ENCODE assay signal across 11 mouse cellular contexts in the genomic region with DNA sequence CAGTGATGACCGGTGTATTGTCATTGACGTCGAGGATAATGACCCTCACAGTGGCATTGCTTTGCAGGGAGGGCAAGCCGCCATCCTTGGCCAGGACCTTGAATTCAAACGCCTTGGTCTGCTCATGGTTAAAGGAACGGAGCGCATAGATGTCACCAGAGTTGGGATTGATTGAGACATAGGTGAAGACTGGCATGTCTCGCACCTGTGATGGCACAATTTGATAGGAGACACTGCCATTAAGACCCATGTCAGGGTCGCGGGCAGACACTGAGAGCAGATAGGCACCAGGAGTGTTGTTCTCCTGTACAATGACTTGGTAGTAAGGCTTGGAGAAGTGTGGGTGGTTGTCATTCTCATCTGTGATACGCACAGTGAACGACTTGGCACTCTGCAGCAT. TPM values are rescaled to one million over a fixed set of nuclear protein-coding genes. Genes with fewer than 3 reads are reported as not detected.
DNase-seq lines count a peak whose midpoint lies in the region; ATAC-seq and TF ChIP-seq lines count a peak whose summit lies in the region.
"Had no signal": no experiment of that assay in that cellular context is flagged by ENCODE, and none has a peak within 500 bp of the region (broad histone marks: within the 10 kb centered on the region; RNA-seq: fewer than 3 reads in every experiment).

No protein-coding gene starts in this region.

- no peak for ATAC-seq in embryonic facial prominence, embryonic 11.5 days (replicated peaks; ENCODE audit: insufficient number of reproducible peaks, low FRiP score, low TSS enrichment, low read depth)
- ATAC-seq in hindbrain, embryonic 12.5 days (ENCODE audit: low FRiP score) = no peak
- no peak for ATAC-seq in midbrain, embryonic 15.5 days (replicated peaks)

- intact Hi-C loops in gastrocnemius, adult 2 months (cut with DNase I) = no loop called here

- peak overlapping the region; percentile 77; the same call in 1 of the 2 replicates for H3K4me2 ChIP-seq in embryonic facial prominence, embryonic 11.5 days (ENCODE audit: low read depth, low read length)
- H3K4me2 ChIP-seq in hindbrain, embryonic 12.5 days (replicated peaks) = peak overlapping the region; percentile 80
- H3K4me2 ChIP-seq in midbrain, embryonic 15.5 days = peak overlapping the region; percentile 71

- H3K27me3 ChIP-seq in embryonic facial prominence, embryonic 11.5 days (ENCODE audit: control insufficient read depth, insufficient read depth, low read length) = peaks cover 5% of the 10 kb centered on the region; the same call in 1 of the 2 replicates
- peaks cover 15% of the 10 kb centered on the region for H3K27me3 ChIP-seq in hindbrain, embryonic 12.5 days
- H3K27me3 ChIP-seq in midbrain, embryonic 15.5 days (replicated peaks) = no peaks in the 10 kb centered on the region
- H3K27me3 ChIP-seq in thymus, adult 2 months (ENCODE audit: control insufficient read depth, insufficient read depth, low read length) = peaks cover 4% of the 10 kb centered on the region; the same call in 1 of the 2 replicates

- no peaks in the 10 kb centered on the region for H3K9me3 ChIP-seq in embryonic facial prominence, embryonic 11.5 days (replicated peaks; ENCODE audit: control insufficient read depth, low read length)
- no peaks in the 10 kb centered on the region for H3K9me3 ChIP-seq in hindbrain, embryonic 12.5 days (replicated peaks)
- H3K9me3 ChIP-seq in midbrain, embryonic 15.5 days = no peaks in the 10 kb centered on the region

- TF ChIP-seq CTCF in gastrocnemius, adult 2 months (IDR thresholded peaks at IDR 0.05) = no peak
- no peak for TF ChIP-seq CTCF in thymus, adult 2 months (IDR thresholded peaks at IDR 0.05; ENCODE audit: borderline replicate concordance, control insufficient read depth, extremely low read depth, insufficient read depth, low read length, poor library complexity)

- no peak for TF ChIP-seq POLR2A in thymus, adult 2 months (IDR thresholded peaks at IDR 0.05; ENCODE audit: control insufficient read depth, extremely low read depth, insufficient read depth, low read length, poor library complexity)

- no peak overlapping the region for H3K27ac ChIP-seq in gastrocnemius, adult 2 months
- H3K27ac ChIP-seq in embryonic facial prominence, embryonic 11.5 days (replicated peaks; ENCODE audit: low read depth, low read length) = no peak overlapping the region
- no peak overlapping the region for H3K27ac ChIP-seq in hindbrain, embryonic 12.5 days
- H3K27ac ChIP-seq in midbrain, embryonic 15.5 days = no peak overlapping the region
- H3K27ac ChIP-seq in thymus, adult 2 months (ENCODE audit: control insufficient read depth, insufficient read depth, low read length) = no peak overlapping the region

- 31% methylated on average over 12 of the region's 12 CpGs for WGBS in embryonic facial prominence, embryonic 11.5 days
- 34% methylated on average over 12 of the region's 12 CpGs for WGBS in hindbrain, embryonic 12.5 days
- WGBS in midbrain, embryonic 15.5 days = 36% methylated on average over 12 of the region's 12 CpGs
- WGBS in thymus, adult 2 months = 34% methylated on average over 12 of the region's 12 CpGs

- H3K9ac ChIP-seq in embryonic facial prominence, embryonic 11.5 days (replicated peaks; ENCODE audit: low read length) = no peak overlapping the region
- H3K9ac ChIP-seq in hindbrain, embryonic 12.5 days = no peak overlapping the region
- H3K9ac ChIP-seq in midbrain, embryonic 15.5 days = peak overlapping the region; percentile 60; the same call in 1 of the 2 replicates

- H3K36me3 ChIP-seq in embryonic facial prominence, embryonic 11.5 days (replicated peaks; ENCODE audit: control insufficient read depth, insufficient read depth, low read depth, low read length) = no peaks in the 10 kb centered on the region
- no peaks in the 10 kb centered on the region for H3K36me3 ChIP-seq in hindbrain, embryonic 12.5 days
- no peaks in the 10 kb centered on the region for H3K36me3 ChIP-seq in midbrain, embryonic 15.5 days (replicated peaks)
- H3K36me3 ChIP-seq in thymus, adult 2 months (ENCODE audit: control insufficient read depth, insufficient read depth, low read length) = no peaks in the 10 kb centered on the region

- H3K4me3 ChIP-seq in gastrocnemius, adult 2 months = peak overlapping the region; percentile 79
- peak overlapping the region; percentile 6; the same call in 1 of the 2 replicates for H3K4me3 ChIP-seq in embryonic facial prominence, embryonic 11.5 days (ENCODE audit: low read depth, low read length)
- peak overlapping the region; percentile 53 for H3K4me3 ChIP-seq in hindbrain, embryonic 12.5 days
- H3K4me3 ChIP-seq in midbrain, embryonic 15.5 days = peak overlapping the region; percentile 65
- no peak overlapping the region for H3K4me3 ChIP-seq in thymus, adult 2 months (ENCODE audit: control insufficient read depth, insufficient read depth, low read length)

- no peak for DNase-seq in gastrocnemius, adult 2 months
- no peak for DNase-seq in gastrocnemius, postnatal 10 days
- no peak for DNase-seq in embryonic facial prominence, embryonic 11.5 days (ENCODE audit: low spot score)
- DNase-seq in thymus, adult 2 months = no peak
- DNase-seq in right cerebral cortex, postnatal 14 days = no peak
- DNase-seq in kidney, postnatal 36 days = no peak
- DNase-seq: adrenal gland, postnatal 14 days; cerebellum, adult 9-10 months; lung, postnatal 10 days had no signal

- H3K4me1 ChIP-seq in embryonic facial prominence, embryonic 11.5 days (ENCODE audit: control insufficient read depth, insufficient read depth, low read length) = no peaks in the 10 kb centered on the region
- H3K4me1 ChIP-seq in hindbrain, embryonic 12.5 days = no peaks in the 10 kb centered on the region
- no peaks in the 10 kb centered on the region for H3K4me1 ChIP-seq in midbrain, embryonic 15.5 days
- no peaks in the 10 kb centered on the region; the same call in 1 of the 2 replicates for H3K4me1 ChIP-seq in thymus, adult 2 months (replicated peaks; ENCODE audit: control insufficient read depth, insufficient read depth, low read length)

RNA-seq across cellular contexts. Expression of a gene that starts 3.2 kb away (rescaled TPM):
- 1 to 10 TPM; 3.1 to 4.4 TPM for total RNA-seq in gastrocnemius, adult 2 months (2021)
- total RNA-seq in gastrocnemius, postnatal 10 days (2021) = 10 to 100 TPM in 1 of 2 experiments, 1 to 10 TPM in 1; 8.6 to 10.6 TPM
- 4.7 and 5.2 TPM in 2 replicates for polyA plus RNA-seq in embryonic facial prominence, embryonic 11.5 days (2014; fragmentation: Nextera tagmentation; extraction: Ambion mirVana)
- 7.4 and 9.4 TPM in 2 replicates for polyA plus RNA-seq in hindbrain, embryonic 12.5 days (2016; fragmentation: Nextera tagmentation; extraction: Ambion mirVana)
- 22.9 and 25.1 TPM in 2 replicates for polyA plus RNA-seq in midbrain, embryonic 15.5 days (2015; fragmentation: Nextera tagmentation; extraction: Ambion mirVana)
- 0.46 TPM in 2 replicates for polyA plus RNA-seq in thymus, adult 2 months (2012; rRNA removed)
